Mouse (Mus musculus) kidney, adult 2 months (tissue): ENCODE results near the gene Fancl. TPM values are rescaled to one million over a fixed set of nuclear protein-coding genes. Genes with fewer than 3 reads are reported as not detected.
A peak's percentile ranks its signal among the peaks of the same experiment; 100 is the strongest.

Experiments
- DNase-seq: peaks from one replicate; pipeline ENCODE4 v3.0.0; 2021
- H3K27ac ChIP-seq: fragments of 200-500 bp; 2 replicates; pipeline ENCODE4 v1.5.1; 2012; ENCODE audit warnings: low read depth, low read length, control low read depth, inconsistent platforms; ENCODE audit not compliant: insufficient read depth
- H3K27me3 ChIP-seq: fragments of 200-500 bp; replicated peaks from 2 replicates; pipeline ENCODE4 v1.6.1; 2012; ENCODE audit warnings: mild to moderate bottlenecking, moderate library complexity, low read length, inconsistent platforms; ENCODE audit not compliant: control insufficient read depth, insufficient read depth
- H3K36me3 ChIP-seq: fragments of 200-500 bp; 2 replicates; pipeline ENCODE4 v1.6.1; 2012; ENCODE audit warnings: mild to moderate bottlenecking, moderate library complexity, low read length, inconsistent platforms; ENCODE audit not compliant: control insufficient read depth, insufficient read depth
- H3K4me1 ChIP-seq: fragments of 200-500 bp; 2 replicates; pipeline ENCODE4 v1.6.1; 2011; ENCODE audit warnings: low read length; ENCODE audit not compliant: control insufficient read depth, insufficient read depth
- H3K4me3 ChIP-seq: fragments of 200-500 bp; 2 replicates; pipeline ENCODE4 v1.5.1; 2011; ENCODE audit warnings: mild to moderate bottlenecking, low read depth, low read length, control low read depth; ENCODE audit not compliant: insufficient read depth
- CTCF ChIP-seq: fragments of 200-500 bp; conservative IDR thresholded peaks from 2 replicates; pipeline ENCODE4 v1.5.1; 2011; ENCODE audit warnings: low read depth, mild to moderate bottlenecking, control low read depth, low read length, moderate library complexity, mixed read lengths; ENCODE audit not compliant: insufficient read depth, insufficient read length
- POLR2A ChIP-seq: fragments of 200-500 bp; IDR thresholded peaks from one replicate; pipeline ENCODE4 v1.6.1; 2011; ENCODE audit warnings: low read depth, low read length, control low read depth
- WGBS: fragments of 180-500 bp; shearing (Covaris S2); methylation state at CpG from one replicate; pipeline ENCODE4 v1.1.7; 2018; 5-methylcytosine and 5-hydroxymethylcytosine counted together
- polyA plus RNA-seq: library from polyadenylated mRNA; depleted of rRNA; stranded (reverse); fragments of >200 nt; gene quantifications from 2 replicates; pipeline ENCODE4 v1.2.3, GENCODE M21; 2012; rRNA removed

The Fancl gene
- polyA plus RNA-seq, 1 experiment, result 2.9 TPM

GRCm38 (mm10) chr11:26495951-26496350 lies 110.0 kb downstream of the Fancl start:
- 89% methylated on average over 5 of the region's 5 CpGs for WGBS
- no peaks in the 10 kb centered on the region for H3K36me3 ChIP-seq
- H3K4me1 ChIP-seq, result no peaks in the 10 kb centered on the region
- H3K27me3 ChIP-seq, result no peaks in the 10 kb centered on the region
- H3K4me3 ChIP-seq, result no peak overlapping the region
- TF ChIP-seq POLR2A (no peak), CTCF (no peak)
- H3K27ac ChIP-seq, result no peak overlapping the region
- DNase-seq, result no peak

- H3K4me1 ChIP-seq, result no peaks in the 10 kb centered on the region
- DNase-seq, result no peak
- H3K36me3 ChIP-seq, result no peaks in the 10 kb centered on the region
- no peaks in the 10 kb centered on the region for H3K27me3 ChIP-seq
- H3K4me3 ChIP-seq, result no peak overlapping the region
- TF ChIP-seq POLR2A, result no peak
- 0 out of 2 replicates have a peak, but pooled peaks have one; percentile 18 for TF ChIP-seq CTCF
- no peak overlapping the region for H3K27ac ChIP-seq
Measured at GRCm38 (mm10) chr11:26513683-26514082, 127.7 kb downstream of the Fancl start.

- H3K4me3 ChIP-seq, result no peak overlapping the region
- no peaks in the 10 kb centered on the region for H3K36me3 ChIP-seq
- no peak for TF ChIP-seq CTCF
- TF ChIP-seq POLR2A, result no peak
- no peak overlapping the region for H3K27ac ChIP-seq
- H3K4me1 ChIP-seq, result no peaks in the 10 kb centered on the region
- DNase-seq, result no peak
- H3K27me3 ChIP-seq, result no peaks in the 10 kb centered on the region
- 76% methylated on average over 2 of the region's 2 CpGs for WGBS
Measured at GRCm38 (mm10) chr11:26516086-26516485, 130.2 kb downstream of the Fancl start.

GRCm38 (mm10) chr11:26518991-26519390 lies 133.1 kb downstream of the Fancl start:
- Histone ChIP-seq H3K27me3 (no peaks in the 10 kb centered on the region), H3K4me3 (no peak overlapping the region), H3K27ac (no peak overlapping the region), H3K4me1 (no peaks in the 10 kb centered on the region), H3K36me3 (no peaks in the 10 kb centered on the region)
- 85% methylated on average over 3 of the region's 3 CpGs for WGBS
- DNase-seq, result no peak
- TF ChIP-seq POLR2A (no peak), CTCF (no peak)

Other genes with a start within 250 kb of the Fancl start
- gene 5730522E02Rik, start 175.4 kb upstream of the Fancl start, polyA plus RNA-seq, result 0.06 TPM in 1 of 2 replicates, not detected in the other
- gene Gm6899, start 207.1 kb downstream of the Fancl start, polyA plus RNA-seq, result not detected in 2 replicates
- gene Vrk2, start 207.9 kb downstream of the Fancl start, polyA plus RNA-seq, result 1.5 and 2.0 TPM in 2 replicates